Mouse (Mus musculus) megakaryocyte-erythroid progenitor cell, adult 5-6 weeks (primary cell): ENCODE data around the gene Tfpt. TPM values are rescaled to one million over a fixed set of nuclear protein-coding genes. Genes with fewer than 3 reads are reported as not detected.
"Not testable (repeated sequence)": the region's sequence is repeated elsewhere in the genome, so short reads cannot be mapped to it uniquely, and the experiment has no call there.

Experiments used
- ATAC-seq: replicated peaks from 2 replicates; pipeline ENCODE4 v1.8.0; 2016; ENCODE audit warnings: mild to moderate bottlenecking, inconsistent platforms; ENCODE audit not compliant: severe bottlenecking, poor library complexity, low FRiP score, low TSS enrichment
- total RNA-seq, 2 experiments: library from RNA; stranded (forward) in 1 of 2; stranded (reverse) in 1 of 2; fragments of 200-1000, 215-1000 nt in 1 of 2; fragments of >200 nt in 1 of 2; fragmentation: Nextera tagmentation in 1 of 2; gene quantifications; 2 replicates each; pipeline ENCODE4 v1.2.3; 2014 to 2017

Gene Tfpt
- total RNA-seq, 2 experiments from 2014 or later, result 26.3 to 45.9 TPM

DNA sequence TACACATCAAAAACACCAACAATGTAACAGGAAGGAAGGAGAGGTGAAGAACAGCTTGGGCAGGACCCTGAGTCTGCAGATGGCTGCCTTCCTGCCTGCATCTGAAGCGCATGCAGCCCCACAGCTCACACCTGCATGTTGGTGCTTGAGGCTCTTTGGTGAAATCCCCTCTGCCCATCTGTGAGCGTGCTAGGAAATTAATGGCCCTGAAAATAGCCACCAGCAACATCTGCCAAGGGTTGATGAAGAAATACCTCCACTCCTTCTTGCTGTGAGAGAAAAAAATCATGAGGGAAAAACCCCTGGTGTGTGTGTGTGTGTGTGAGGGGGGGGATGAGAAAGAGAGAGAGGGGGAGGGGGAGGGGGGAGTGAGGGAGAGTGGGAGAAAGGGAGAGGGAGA lies 49.7 kb downstream of the Tfpt start:
- no peak for ATAC-seq

GRCm38 (mm10) chr7:3578952-3579546 lies 50.7 kb downstream of the Tfpt start:
- no peak for ATAC-seq

- no peak for ATAC-seq
These were observed 51.5 kb downstream of the Tfpt start for GRCm38 (mm10) chr7:3578196-3578595.

DNA sequence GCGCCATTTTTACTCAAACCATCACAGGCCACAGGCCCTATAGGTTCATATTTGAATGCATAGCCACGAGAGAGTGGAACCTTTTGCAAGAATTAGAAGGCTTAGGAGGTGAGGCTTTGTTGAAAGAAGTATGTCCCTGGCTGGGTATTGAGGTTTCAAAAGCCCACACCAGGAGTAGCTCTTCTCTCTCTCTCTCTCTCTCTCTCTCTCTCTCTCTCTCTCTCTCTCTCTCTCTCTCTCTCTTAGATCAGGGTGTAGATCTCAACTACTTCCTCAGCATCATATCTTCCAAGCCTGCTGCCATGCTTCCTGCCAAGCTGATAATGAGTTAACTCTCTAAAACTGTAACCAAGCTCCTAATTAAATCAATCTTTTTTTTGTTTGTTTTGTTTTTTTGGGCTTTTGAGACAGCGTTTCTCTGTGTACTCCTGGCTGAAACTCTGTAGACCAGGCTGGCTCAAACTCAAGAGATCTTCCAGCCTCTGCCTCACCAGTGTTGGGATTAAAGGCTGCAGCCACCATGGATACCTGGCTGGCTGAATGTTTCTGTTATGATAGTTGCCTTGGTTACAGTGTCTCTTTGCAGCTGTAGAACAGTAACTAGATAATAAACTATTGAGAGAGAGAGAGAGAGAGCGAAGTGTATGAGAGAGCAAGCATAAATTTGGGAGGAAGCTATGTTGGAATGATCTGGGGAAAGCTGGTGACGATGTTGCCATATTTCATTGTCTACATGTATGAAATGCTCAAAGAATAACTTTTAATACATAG lies 53.2 kb downstream of the Tfpt start:
- 0 out of 2 replicates have a peak, but pooled peaks have one; percentile 33 for ATAC-seq

DNA sequence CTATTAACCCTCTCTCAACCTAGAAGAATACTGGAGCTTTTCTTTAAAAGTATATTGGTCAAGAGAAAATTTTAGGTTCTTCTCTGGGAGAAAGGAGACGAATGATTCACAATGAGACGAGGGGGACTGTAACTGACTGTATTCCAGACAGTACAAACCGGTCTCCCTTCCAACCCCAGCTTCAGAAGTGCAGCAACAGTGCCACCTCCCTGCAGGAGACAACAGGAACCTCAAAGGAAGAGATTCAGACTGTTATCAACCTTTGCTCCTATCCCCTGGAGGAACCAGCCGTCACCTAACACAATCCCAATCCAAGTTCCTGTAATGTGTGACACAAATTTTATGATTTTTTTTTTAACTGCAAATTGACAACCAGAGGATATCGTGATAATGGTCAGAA lies 55.5 kb downstream of the Tfpt start:
- ATAC-seq, result no peak; the same call in 1 of the 2 replicates

GRCm38 (mm10) chr7:3571847-3572246 lies 57.9 kb downstream of the Tfpt start:
- ATAC-seq, result no peak

DNA sequence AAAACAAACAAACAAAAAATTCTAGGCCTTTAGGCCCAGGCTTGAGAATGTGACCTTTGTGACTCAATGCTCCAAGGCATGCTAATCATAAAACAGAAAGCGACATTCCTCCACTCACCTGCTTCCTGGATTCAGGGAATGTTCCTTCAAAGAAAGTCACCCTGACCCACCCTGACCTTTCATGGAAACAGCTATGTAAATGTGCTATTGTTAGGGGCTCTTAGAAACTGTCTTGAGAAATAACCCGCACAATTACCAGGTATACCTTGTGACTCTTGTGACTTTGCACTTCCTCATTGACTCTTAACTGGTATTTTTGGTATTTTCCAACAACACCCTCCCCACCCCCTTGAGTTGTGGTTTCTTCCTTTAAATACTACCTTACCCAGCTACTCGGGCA lies 59.1 kb downstream of the Tfpt start:
- ATAC-seq, result not testable (repeated sequence)

Other genes starting within 250 kb of the Tfpt start
- gene Cacng8, start 239.2 kb downstream of the Tfpt start, total RNA-seq (2014; fragmentation: Nextera tagmentation), result not detected in 2 replicates
- not detected in 2 replicates for gene Cacng8, start 239.2 kb downstream of the Tfpt start, total RNA-seq (2017)
- gene Cacng6, start 205.7 kb downstream of the Tfpt start, total RNA-seq (2014; fragmentation: Nextera tagmentation), result not detected in 2 replicates
- not detected in 2 replicates for gene Cacng6, start 205.7 kb downstream of the Tfpt start, total RNA-seq (2017)
- gene Tarm1, start 127.3 kb downstream of the Tfpt start, total RNA-seq (2014; fragmentation: Nextera tagmentation), result 1.2 TPM in 1 of 2 replicates, not detected in the other
- 0.19 TPM in 1 of 2 replicates, not detected in the other for gene Tarm1, start 127.3 kb downstream of the Tfpt start, total RNA-seq (2017)
- gene Oscar, start 13.8 kb downstream of the Tfpt start, total RNA-seq (2014; fragmentation: Nextera tagmentation), result not detected in 2 replicates
- not detected in 2 replicates for gene Oscar, start 13.8 kb downstream of the Tfpt start, total RNA-seq (2017)
- gene Ndufa3, start 12.6 kb downstream of the Tfpt start, total RNA-seq (2014; fragmentation: Nextera tagmentation), result 427 and 468 TPM in 2 replicates
- gene Ndufa3, start 12.6 kb downstream of the Tfpt start, total RNA-seq (2017), result 170 and 216 TPM in 2 replicates
- 53.7 and 61.4 TPM in 2 replicates for gene Prpf31, start 56 bp upstream of the Tfpt start, total RNA-seq (2014; fragmentation: Nextera tagmentation)
- 125 and 128 TPM in 2 replicates for gene Prpf31, start 56 bp upstream of the Tfpt start, total RNA-seq (2017)
- gene Cnot3, start 15.3 kb upstream of the Tfpt start, total RNA-seq (2014; fragmentation: Nextera tagmentation), result 117 and 166 TPM in 2 replicates
- 21.2 and 47.8 TPM in 2 replicates for gene Cnot3, start 15.3 kb upstream of the Tfpt start, total RNA-seq (2017)
- gene Leng1, start 35.9 kb upstream of the Tfpt start, total RNA-seq (2014; fragmentation: Nextera tagmentation), result 5.5 and 8.1 TPM in 2 replicates
- 7.1 and 15.2 TPM in 2 replicates for gene Leng1, start 35.9 kb upstream of the Tfpt start, total RNA-seq (2017)
- 10.8 and 19.5 TPM in 2 replicates for gene Tmc4, start 47.6 kb upstream of the Tfpt start, total RNA-seq (2014; fragmentation: Nextera tagmentation)
- 1.7 and 8.6 TPM in 2 replicates for gene Tmc4, start 47.6 kb upstream of the Tfpt start, total RNA-seq (2017)
- gene Tsen34, start 62.9 kb upstream of the Tfpt start, total RNA-seq (2014; fragmentation: Nextera tagmentation), result 6.6 and 9.5 TPM in 2 replicates
- gene Tsen34, start 62.9 kb upstream of the Tfpt start, total RNA-seq (2017), result 10.3 and 18.2 TPM in 2 replicates
- gene Mboat7, start 63.6 kb upstream of the Tfpt start, total RNA-seq (2014; fragmentation: Nextera tagmentation), result 20.2 and 26.7 TPM in 2 replicates
- 8.5 and 18.9 TPM in 2 replicates for gene Mboat7, start 63.6 kb upstream of the Tfpt start, total RNA-seq (2017)
- gene Rps9, start 74.1 kb upstream of the Tfpt start, total RNA-seq (2014; fragmentation: Nextera tagmentation), result 3,542 and 4,029 TPM in 2 replicates
- gene Rps9, start 74.1 kb upstream of the Tfpt start, total RNA-seq (2017), result 1,380 and 1,558 TPM in 2 replicates
- gene Pirb, start 90.5 kb upstream of the Tfpt start, total RNA-seq (2014; fragmentation: Nextera tagmentation), result 0.69 TPM in 1 of 2 replicates, not detected in the other
- gene Pirb, start 90.5 kb upstream of the Tfpt start, total RNA-seq (2017), result 1.5 TPM in 1 of 2 replicates, not detected in the other
- not detected in 2 replicates for gene Gm15448, start 195.8 kb upstream of the Tfpt start, total RNA-seq (2014; fragmentation: Nextera tagmentation)
- gene Gm15448, start 195.8 kb upstream of the Tfpt start, total RNA-seq (2017), result 1.4 TPM in 1 of 2 replicates, not detected in the other
- not detected in 2 replicates for gene Pira2, start 215.1 kb upstream of the Tfpt start, total RNA-seq (2014; fragmentation: Nextera tagmentation)
- 0.19 TPM in 1 of 2 replicates, not detected in the other for gene Pira2, start 215.1 kb upstream of the Tfpt start, total RNA-seq (2017)